Mouse (Mus musculus) hindbrain, embryonic 10.5 days (tissue): ENCODE measurements around the gene Mbtps1. TPM values are rescaled to one million over a fixed set of nuclear protein-coding genes. Genes with fewer than 3 reads are reported as not detected.

Source experiments
- DNase-seq: peaks from one replicate; pipeline ENCODE4 v3.0.0-alpha.2; 2017; ENCODE audit warnings: low spot score
- H3K27ac ChIP-seq: fragments of 300-500 bp; sonication (generic); 2 replicates; pipeline ENCODE4 v1.5.1; 2016; ENCODE audit warnings: mild to moderate bottlenecking, moderate library complexity
- H3K27me3 ChIP-seq: fragments of 300-500 bp; sonication (generic); 2 replicates; pipeline ENCODE4 v1.6.1; 2016; ENCODE audit warnings: mild to moderate bottlenecking; ENCODE audit not compliant: poor library complexity, insufficient read depth, severe bottlenecking
- H3K36me3 ChIP-seq: fragments of 300-500 bp; sonication (generic); 2 replicates; pipeline ENCODE4 v1.6.1; 2016; ENCODE audit warnings: mild to moderate bottlenecking, moderate library complexity
- H3K4me1 ChIP-seq: fragments of 300-500 bp; sonication (generic); replicated peaks from 2 replicates; pipeline ENCODE4 v1.6.1; 2016; ENCODE audit warnings: mild to moderate bottlenecking
- H3K4me3 ChIP-seq: fragments of 300-500 bp; sonication (generic); 2 replicates; pipeline ENCODE4 v1.5.1; 2016; ENCODE audit warnings: mild to moderate bottlenecking, moderate library complexity
- H3K9me3 ChIP-seq: fragments of 300-500 bp; sonication (generic); 2 replicates; pipeline ENCODE4 v1.6.1; 2016; ENCODE audit warnings: mild to moderate bottlenecking, moderate library complexity
- WGBS: fragments of 180-500 bp; shearing (Covaris S2); methylation state at CpG from one replicate; pipeline ENCODE4 v1.1.7; 2016; 5-methylcytosine and 5-hydroxymethylcytosine counted together
- polyA plus RNA-seq: library from polyadenylated mRNA; unstranded; fragments of >200 nt; fragmentation: Nextera tagmentation; extraction: Ambion mirVana; gene quantifications from 2 replicates; pipeline ENCODE4 v1.2.1, GENCODE M21; 2016

The Mbtps1 gene
- polyA plus RNA-seq, 1 experiment from 2014 or later = 104 TPM

DNA sequence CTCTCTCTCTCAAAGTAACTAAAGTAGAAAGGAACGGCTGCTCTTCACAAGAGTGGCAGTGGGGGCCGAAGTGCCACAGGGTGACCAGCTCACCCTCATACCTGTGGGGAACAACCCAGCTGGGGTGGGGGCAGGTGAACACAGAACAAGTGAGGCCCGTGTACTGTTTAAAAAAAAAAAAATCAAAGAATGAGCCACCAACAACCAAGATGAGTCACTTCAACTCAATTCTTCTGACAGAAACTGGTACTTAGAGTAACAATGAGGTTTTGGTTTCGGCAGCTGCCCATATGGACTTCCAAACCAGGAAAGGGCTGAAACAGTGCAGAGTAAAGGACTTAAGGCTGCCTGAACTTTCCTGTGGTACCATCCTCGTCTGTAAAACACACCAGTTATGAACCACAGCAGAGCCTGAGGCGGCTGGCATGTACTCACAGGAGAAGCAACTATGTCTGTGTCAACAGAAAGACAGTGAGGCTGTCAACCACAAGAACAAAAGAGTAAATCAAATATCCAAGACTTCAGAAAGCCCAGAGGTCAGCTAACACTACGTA, 9.9 kb downstream of the Mbtps1 start:
- Histone ChIP-seq H3K36me3 (peaks cover 54% of the 10 kb centered on the region), H3K4me3 (no peak overlapping the region), H3K9me3 (no peaks in the 10 kb centered on the region), H3K27me3 (no peaks in the 10 kb centered on the region), H3K4me1 (0 out of 2 replicates have a peak, but pooled peaks cover 7% of the 10 kb centered on the region), H3K27ac (no peak overlapping the region)
- WGBS = 82% methylated on average over 7 of the region's 7 CpGs
- DNase-seq = no peak

DNA sequence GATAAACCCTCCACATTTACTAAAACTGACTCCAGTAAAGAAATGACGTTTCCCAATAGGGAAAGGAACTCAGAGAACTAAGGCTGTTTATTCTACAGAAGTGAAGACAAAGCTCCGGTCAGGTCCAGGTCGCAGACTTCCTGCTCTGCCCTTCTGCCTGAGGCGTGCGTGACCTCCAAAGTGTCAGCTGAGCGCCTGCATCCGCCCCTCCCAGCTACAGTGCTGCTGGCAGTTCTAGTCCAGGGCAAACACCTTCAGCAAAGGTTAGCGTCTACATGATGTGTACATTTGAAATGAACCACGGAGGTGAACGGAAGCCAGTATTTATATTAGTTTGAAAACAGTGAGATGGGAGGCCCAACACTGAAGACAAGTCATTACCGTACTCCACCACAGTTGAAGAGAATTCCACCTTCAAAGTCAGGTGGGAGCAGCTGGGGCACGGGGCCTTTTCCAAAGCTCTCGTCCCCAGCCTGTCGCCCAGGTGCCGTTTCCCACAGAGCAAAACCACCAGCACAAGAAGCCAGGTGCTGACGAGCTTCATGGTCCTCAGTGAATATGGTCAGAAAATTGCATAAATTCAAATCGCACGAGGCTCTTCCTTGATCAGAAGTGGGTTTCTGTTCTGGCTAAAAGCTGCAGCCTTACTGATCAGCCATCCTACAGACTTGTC, 11.4 kb downstream of the Mbtps1 start:
- Histone ChIP-seq H3K9me3 (no peaks in the 10 kb centered on the region), H3K27ac (no peak overlapping the region), H3K4me1 (0 out of 2 replicates have a peak, but pooled peaks cover 3% of the 10 kb centered on the region), H3K4me3 (no peak overlapping the region), H3K27me3 (no peaks in the 10 kb centered on the region), H3K36me3 (peaks cover 69% of the 10 kb centered on the region)
- WGBS = 87% methylated on average over 18 of the region's 18 CpGs
- no peak for DNase-seq

DNA sequence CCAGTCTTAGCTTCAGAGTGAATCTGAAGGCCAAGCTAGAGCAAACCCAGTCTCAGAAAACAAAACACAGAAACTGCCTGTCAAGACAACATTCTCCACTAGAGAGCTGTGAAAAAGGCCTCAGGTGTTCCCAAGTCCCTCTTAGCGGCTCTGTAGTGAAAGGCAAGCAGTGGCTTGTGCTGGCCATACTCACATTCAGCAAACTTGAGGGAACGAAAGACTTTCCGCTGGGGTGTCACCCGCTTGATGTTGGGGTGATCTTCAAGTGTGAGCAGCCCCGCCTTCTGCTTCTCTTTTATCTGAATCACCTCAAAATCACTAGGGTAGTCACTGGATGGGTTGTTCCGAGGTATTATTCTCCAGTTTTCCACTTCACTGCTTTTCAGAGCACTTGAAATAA, 12.7 kb downstream of the Mbtps1 start:
- Histone ChIP-seq H3K27me3 (no peaks in the 10 kb centered on the region), H3K4me3 (no peak overlapping the region), H3K36me3 (peaks cover 78% of the 10 kb centered on the region), H3K27ac (no peak overlapping the region), H3K4me1 (0 out of 2 replicates have a peak, but pooled peaks cover 3% of the 10 kb centered on the region), H3K9me3 (no peaks in the 10 kb centered on the region)
- DNase-seq = no peak
- WGBS = 95% methylated on average over 6 of the region's 6 CpGs

DNA sequence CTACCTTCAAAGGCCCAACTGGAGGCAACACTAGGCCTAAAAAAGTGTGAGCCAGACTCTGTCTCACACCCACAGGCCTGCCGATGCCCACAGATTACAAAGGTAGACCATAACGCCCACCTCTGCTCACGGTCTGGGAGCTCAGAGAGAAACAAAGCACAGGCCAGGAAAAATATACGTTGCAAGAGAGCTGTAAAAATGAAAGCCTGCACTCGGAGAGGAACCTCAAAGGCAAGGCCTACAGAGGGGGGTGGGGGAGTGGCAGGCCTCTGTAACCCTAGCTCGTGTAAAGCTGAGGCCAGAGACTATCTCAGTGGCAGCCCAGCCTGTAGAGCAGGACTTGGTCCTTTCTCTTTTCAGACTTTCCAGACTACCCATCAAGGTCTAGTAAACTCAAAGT, 13.4 kb downstream of the Mbtps1 start:
- WGBS = 86% methylated on average over 6 of the region's 6 CpGs

DNA sequence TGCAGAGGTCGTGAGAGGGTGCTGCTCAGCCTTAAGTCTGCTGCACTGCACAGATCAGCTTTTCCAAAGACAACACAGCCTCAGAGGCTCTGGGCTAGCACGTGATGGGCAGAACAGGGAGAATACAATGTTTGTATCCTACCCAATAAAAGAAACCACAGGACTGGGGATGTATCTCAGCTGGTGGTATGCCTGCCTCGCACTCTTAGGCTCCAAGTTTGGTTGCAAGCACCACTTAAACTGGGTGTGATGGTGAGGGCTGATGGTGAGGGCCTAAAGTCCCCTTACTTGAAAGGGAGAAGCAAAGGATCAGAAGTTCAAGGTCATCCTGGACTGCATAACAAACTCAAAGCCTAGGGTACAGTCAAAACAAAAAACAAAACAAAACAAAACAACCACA, 13.9 kb downstream of the Mbtps1 start:
- no peak overlapping the region for H3K27ac ChIP-seq
- no peak overlapping the region for H3K4me3 ChIP-seq
- no peaks in the 10 kb centered on the region for H3K9me3 ChIP-seq
- peaks cover 84% of the 10 kb centered on the region for H3K36me3 ChIP-seq
- H3K27me3 ChIP-seq = no peaks in the 10 kb centered on the region
- WGBS = 89% methylated on average over 3 of the region's 3 CpGs
- DNase-seq = no peak
- H3K4me1 ChIP-seq = no peaks in the 10 kb centered on the region

More for the DNA sequence above, 13.4 kb downstream of the Mbtps1 start:
- DNase-seq = no peak
- Histone ChIP-seq H3K9me3 (no peaks in the 10 kb centered on the region), H3K4me1 (0 out of 2 replicates have a peak, but pooled peaks cover under 1% of the 10 kb centered on the region), H3K36me3 (peaks cover 82% of the 10 kb centered on the region), H3K4me3 (no peak overlapping the region), H3K27ac (no peak overlapping the region), H3K27me3 (no peaks in the 10 kb centered on the region)

DNA sequence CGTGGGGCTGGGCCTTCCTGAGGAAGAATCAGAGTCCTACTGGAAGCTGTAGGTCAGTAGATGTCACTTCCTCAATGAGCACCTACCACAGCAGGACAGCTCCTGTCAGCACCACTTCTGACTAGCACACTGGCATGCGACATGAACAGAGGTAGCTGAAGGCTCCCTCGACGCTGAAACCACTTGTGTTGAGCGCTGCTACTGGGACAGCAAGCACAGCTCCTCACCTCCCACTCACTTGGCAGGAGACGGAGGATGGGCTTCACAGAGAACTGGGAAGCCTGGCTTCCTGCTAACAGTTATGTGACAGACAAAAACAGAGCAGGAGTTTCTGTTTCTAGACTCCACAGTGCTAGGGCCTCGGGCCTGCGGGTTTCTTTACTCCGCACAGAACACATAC, 26.6 kb downstream of the Mbtps1 start:
- WGBS = 90% methylated on average over 9 of the region's 9 CpGs
- DNase-seq = no peak
- H3K9me3 ChIP-seq = no peaks in the 10 kb centered on the region
- H3K36me3 ChIP-seq = peaks cover 100% of the 10 kb centered on the region
- no peak overlapping the region for H3K4me3 ChIP-seq
- H3K27ac ChIP-seq = no peak overlapping the region
- H3K27me3 ChIP-seq = no peaks in the 10 kb centered on the region
- no peaks in the 10 kb centered on the region; the same call in 1 of the 2 replicates for H3K4me1 ChIP-seq

DNA sequence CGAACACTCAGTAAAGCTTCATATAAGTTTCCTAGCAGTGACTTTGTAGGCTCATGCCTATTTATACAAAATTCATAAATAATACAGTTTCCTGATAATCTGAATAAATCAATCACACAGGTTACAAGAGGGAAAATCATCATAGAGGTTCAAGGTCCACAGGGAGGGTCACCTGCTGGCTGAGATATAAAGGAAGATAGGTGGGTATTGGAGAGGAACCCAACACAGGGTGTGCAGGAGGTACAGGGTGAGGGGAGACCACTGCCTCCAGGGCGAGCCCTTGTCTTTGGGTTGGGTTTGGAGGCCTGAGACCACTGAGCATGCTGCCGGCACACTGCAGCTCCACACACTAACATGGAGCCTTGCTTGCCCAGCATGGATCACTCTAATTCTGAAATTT, 27.1 kb downstream of the Mbtps1 start:
- DNase-seq = no peak
- Histone ChIP-seq H3K36me3 (peaks cover 100% of the 10 kb centered on the region), H3K27me3 (no peaks in the 10 kb centered on the region), H3K4me1 (no peaks in the 10 kb centered on the region; the same call in 1 of the 2 replicates), H3K4me3 (no peak overlapping the region), H3K27ac (no peak overlapping the region), H3K9me3 (no peaks in the 10 kb centered on the region)
- WGBS = 93% methylated on average over 3 of the region's 3 CpGs

DNA sequence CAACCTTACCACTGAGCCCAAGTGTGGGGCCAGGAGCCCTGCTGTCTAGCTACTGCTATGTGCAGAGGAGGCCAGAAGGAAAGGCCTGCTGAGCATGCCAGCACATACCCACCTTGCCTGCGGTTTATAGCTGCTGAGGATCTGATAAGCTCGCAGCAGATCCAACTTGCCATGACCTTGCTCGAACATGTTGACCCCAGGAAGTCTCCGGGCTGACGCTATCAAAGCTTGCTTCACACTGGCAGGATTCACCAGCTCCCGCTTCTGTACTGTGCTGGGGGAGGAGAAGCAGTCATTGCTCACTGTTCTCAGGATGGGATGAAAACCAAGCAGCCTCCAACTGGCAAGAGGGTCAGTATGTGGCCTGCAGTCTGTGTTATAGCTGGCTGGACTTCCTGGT, 27.6 kb downstream of the Mbtps1 start:
- WGBS = 92% methylated on average over 6 of the region's 6 CpGs
- H3K36me3 ChIP-seq = peaks cover 97% of the 10 kb centered on the region
- H3K9me3 ChIP-seq = no peaks in the 10 kb centered on the region
- no peak overlapping the region for H3K27ac ChIP-seq
- DNase-seq = no peak
- no peak overlapping the region for H3K4me3 ChIP-seq
- no peaks in the 10 kb centered on the region for H3K27me3 ChIP-seq
- no peaks in the 10 kb centered on the region; the same call in 1 of the 2 replicates for H3K4me1 ChIP-seq

DNA sequence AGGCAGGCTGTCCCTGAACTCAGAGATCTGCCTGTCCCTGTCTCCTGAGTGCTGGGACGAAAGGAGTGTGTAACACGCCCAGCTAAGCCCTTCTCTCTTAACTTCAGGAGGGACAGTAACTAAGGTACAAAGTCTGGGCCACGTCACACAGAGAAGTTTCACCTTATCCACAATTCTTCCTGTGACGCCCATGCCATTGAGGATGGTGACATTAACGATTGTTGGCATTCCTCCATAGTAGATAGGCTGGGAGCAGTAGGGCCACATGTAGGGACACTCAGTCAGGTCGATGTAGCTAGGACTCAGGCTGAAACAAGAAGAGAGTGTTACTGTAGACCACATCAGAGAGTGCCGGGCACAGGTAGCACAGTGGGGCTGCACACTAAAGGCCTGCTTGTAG, 29.8 kb downstream of the Mbtps1 start:
- no peak for DNase-seq
- H3K4me1 ChIP-seq = no peaks in the 10 kb centered on the region
- peaks cover 97% of the 10 kb centered on the region for H3K36me3 ChIP-seq
- no peak overlapping the region for H3K27ac ChIP-seq
- no peaks in the 10 kb centered on the region for H3K27me3 ChIP-seq
- no peaks in the 10 kb centered on the region for H3K9me3 ChIP-seq
- H3K4me3 ChIP-seq = no peak overlapping the region
- 93% methylated on average over 7 of the region's 7 CpGs for WGBS

DNA sequence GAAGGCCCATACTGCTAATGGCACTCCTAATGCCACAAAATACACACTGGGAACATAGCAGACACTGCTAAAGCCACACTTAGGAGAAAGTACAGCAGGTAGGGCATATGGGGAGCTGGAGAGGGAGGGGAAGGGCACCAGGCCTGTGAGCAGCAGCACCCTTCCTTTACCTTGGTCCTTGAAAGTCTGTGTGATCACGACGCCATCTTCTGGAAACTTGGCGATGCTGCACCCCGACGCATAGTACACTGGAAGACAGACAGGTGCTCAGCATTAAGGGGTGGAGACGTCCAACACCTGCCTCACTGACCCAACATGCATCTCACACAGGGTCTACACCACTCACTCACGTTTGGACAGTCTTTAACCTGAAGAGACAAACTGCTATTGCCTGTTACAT, 38.4 kb downstream of the Mbtps1 start:
- no peaks in the 10 kb centered on the region for H3K4me1 ChIP-seq
- 78% methylated on average over 7 of the region's 7 CpGs for WGBS
- peaks cover 99% of the 10 kb centered on the region for H3K36me3 ChIP-seq

DNA sequence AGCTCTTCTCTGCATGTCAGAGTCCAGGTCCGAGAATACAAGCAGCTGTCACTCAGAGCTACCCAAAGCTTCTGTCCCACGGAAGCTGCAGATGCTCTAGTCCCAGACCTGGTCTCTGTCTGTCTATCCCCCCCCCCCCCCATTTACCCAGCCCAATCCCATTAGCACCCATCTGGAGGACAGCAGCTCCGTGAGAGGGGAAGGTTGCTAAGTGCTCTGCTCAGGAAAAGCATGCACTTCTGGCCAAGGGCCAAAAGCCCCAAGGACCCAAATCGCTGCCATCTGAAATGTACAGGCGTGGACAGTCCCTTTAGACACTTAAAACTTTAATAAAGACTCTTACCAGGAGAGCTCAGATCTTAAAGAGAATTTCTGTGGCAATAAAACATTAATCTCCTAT, 41.9 kb downstream of the Mbtps1 start:
- peaks cover 100% of the 10 kb centered on the region for H3K36me3 ChIP-seq
- no peak for DNase-seq
- H3K4me1 ChIP-seq = no peaks in the 10 kb centered on the region
- H3K27ac ChIP-seq = no peak overlapping the region
- whole genome bisulfite sequencing = 79% methylated on average over 5 of the region's 5 CpGs
- no peaks in the 10 kb centered on the region for H3K9me3 ChIP-seq
- no peak overlapping the region for H3K4me3 ChIP-seq
- no peaks in the 10 kb centered on the region for H3K27me3 ChIP-seq

More for the DNA sequence above, 38.4 kb downstream of the Mbtps1 start:
- H3K4me3 ChIP-seq = no peak overlapping the region
- no peak overlapping the region for H3K27ac ChIP-seq
- DNase-seq = no peak
- no peaks in the 10 kb centered on the region for H3K27me3 ChIP-seq
- no peaks in the 10 kb centered on the region for H3K9me3 ChIP-seq

DNA sequence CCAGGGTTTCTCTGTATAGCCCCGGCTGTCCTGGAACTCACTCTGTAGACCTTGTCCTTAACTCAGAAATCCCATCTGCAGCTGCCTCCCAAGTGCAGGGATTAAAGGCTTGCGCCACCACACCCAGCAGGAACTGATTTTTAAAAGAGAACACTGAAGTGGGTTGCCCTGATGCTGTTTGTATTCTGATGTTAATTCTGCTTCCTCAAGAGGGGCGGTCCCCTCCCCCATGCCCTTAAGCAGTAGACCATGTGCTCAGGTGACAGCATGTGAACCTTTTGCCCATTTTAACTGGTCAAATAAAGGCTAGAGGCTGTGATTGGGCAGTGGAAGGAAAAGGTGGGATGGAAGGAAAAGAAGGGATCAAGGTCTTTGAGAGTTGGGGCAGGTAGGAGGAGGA, 42.8 kb downstream of the Mbtps1 start:
- Histone ChIP-seq H3K27ac (no peak overlapping the region), H3K36me3 (peaks cover 100% of the 10 kb centered on the region)

DNA sequence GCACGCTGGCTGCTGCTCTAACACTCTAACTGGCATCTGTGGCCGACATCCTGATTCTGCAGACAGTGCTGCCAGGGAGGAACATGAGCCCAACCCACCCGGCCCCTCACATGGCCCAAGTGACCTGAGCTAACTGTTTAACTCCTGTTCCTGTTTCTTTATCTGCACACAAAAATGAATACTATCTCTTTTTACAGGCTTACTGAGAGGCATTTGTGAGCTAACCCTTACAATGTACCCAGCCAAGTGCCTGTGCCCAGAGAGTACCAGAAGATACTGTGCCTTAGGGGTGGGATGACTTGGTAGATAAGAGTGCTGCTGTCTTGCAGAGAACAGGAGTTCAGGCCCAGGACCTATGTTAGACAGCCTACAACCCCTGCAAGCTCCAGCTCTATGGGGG, 43.6 kb downstream of the Mbtps1 start:
- Histone ChIP-seq H3K9me3 (no peaks in the 10 kb centered on the region), H3K27me3 (no peaks in the 10 kb centered on the region), H3K4me1 (no peaks in the 10 kb centered on the region), H3K27ac (no peak overlapping the region), H3K4me3 (no peak overlapping the region), H3K36me3 (peaks cover 100% of the 10 kb centered on the region)
- WGBS = 90% methylated on average over 3 of the region's 3 CpGs
- no peak for DNase-seq

More for the DNA sequence above, 42.8 kb downstream of the Mbtps1 start:
- no peak overlapping the region for H3K4me3 ChIP-seq
- 65% methylated on average over 3 of the region's 3 CpGs for WGBS
- H3K27me3 ChIP-seq = no peaks in the 10 kb centered on the region
- no peaks in the 10 kb centered on the region for H3K9me3 ChIP-seq
- no peak for DNase-seq
- no peaks in the 10 kb centered on the region for H3K4me1 ChIP-seq
